Mouse (Mus musculus): Measurements from ENCODE around the gene Ppp4r3b.

DNA sequence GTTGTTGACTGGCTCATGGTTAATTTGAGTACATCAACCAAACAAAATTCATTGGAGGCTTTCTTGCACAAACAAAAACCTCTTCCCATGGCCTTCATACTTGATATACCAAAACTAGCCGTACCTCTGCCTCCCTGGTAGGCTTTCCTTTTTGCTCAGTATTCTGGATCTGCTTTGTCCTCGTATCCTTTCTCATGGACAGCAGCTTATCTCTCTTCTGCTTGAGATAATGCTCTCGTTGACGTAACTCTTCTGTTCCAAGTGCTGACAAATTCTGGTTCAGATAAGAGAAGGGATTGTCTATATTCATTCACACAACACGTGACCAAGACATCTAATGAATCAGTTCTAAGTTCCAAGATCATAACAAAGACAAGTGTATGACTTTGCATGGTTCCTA is 49.6 kb downstream of the Ppp4r3b start:
- TF ChIP-seq CTCF (IDR thresholded peaks at IDR 0.05; ENCODE audit: borderline replicate concordance, control insufficient read depth, extremely low read depth, insufficient read depth, low read length, poor library complexity) (no peak), POLR2A (IDR thresholded peaks at IDR 0.05; ENCODE audit: control insufficient read depth, extremely low read depth, insufficient read depth, low read length, poor library complexity) (no peak)

All from thymus, adult 2 months (tissue).